Mouse (Mus musculus) forebrain, embryonic 15.5 days (tissue): Measurements from ENCODE around the gene Gm10306. TPM values are rescaled to one million over a fixed set of nuclear protein-coding genes. Genes with fewer than 3 reads are reported as not detected.

Experiments used
- ATAC-seq: fragments of 200-750 bp; cut with Nextera tagmentation; replicated peaks from 2 replicates; pipeline ENCODE4 v1.8.0; 2017; ENCODE audit warnings: mild to moderate bottlenecking, moderate TSS enrichment, moderate library complexity
- H3K27ac ChIP-seq: fragments of 300-500 bp; sonication (generic); replicated peaks from 2 replicates; pipeline ENCODE4 v1.5.1; 2015; ENCODE audit warnings: mild to moderate bottlenecking, inconsistent platforms
- H3K27me3 ChIP-seq: fragments of 300-500 bp; sonication (generic); 2 replicates; pipeline ENCODE4 v1.6.1; 2015; ENCODE audit warnings: inconsistent platforms
- H3K36me3 ChIP-seq: fragments of 300-500 bp; sonication (generic); 2 replicates; pipeline ENCODE4 v1.6.1; 2015; ENCODE audit warnings: mild to moderate bottlenecking, inconsistent platforms
- H3K4me1 ChIP-seq: fragments of 300-500 bp; sonication (generic); 2 replicates; pipeline ENCODE4 v1.6.1; 2015; ENCODE audit warnings: inconsistent platforms
- H3K4me2 ChIP-seq: fragments of 300-500 bp; sonication (generic); replicated peaks from 2 replicates; pipeline ENCODE4 v1.6.1; 2015; ENCODE audit warnings: mild to moderate bottlenecking, inconsistent platforms
- H3K4me3 ChIP-seq: fragments of 300-500 bp; sonication (generic); 2 replicates; pipeline ENCODE4 v1.5.1; 2015; ENCODE audit warnings: mild to moderate bottlenecking, inconsistent platforms
- H3K9ac ChIP-seq: fragments of 300-500 bp; sonication (generic); replicated peaks from 2 replicates; pipeline ENCODE4 v1.6.1; 2015; ENCODE audit warnings: mild to moderate bottlenecking, inconsistent platforms
- H3K9me3 ChIP-seq: fragments of 300-500 bp; sonication (generic); 2 replicates; pipeline ENCODE4 v1.6.1; 2016; ENCODE audit warnings: inconsistent platforms
- WGBS: fragments of 180-500 bp; shearing (Covaris S2); methylation state at CpG from one replicate; pipeline ENCODE4 v1.1.7; 2015; ENCODE audit warnings: mixed read lengths; 5-methylcytosine and 5-hydroxymethylcytosine counted together
- polyA plus RNA-seq: library from polyadenylated mRNA; unstranded; fragments of >200 nt; fragmentation: Nextera tagmentation; extraction: Ambion mirVana; gene quantifications from 2 replicates; pipeline ENCODE4 v1.2.1, GENCODE M21; 2015

Gm10306 gene
- polyA plus RNA-seq, result 0.41 TPM in 1 of 2 replicates, not detected in the other

DNA sequence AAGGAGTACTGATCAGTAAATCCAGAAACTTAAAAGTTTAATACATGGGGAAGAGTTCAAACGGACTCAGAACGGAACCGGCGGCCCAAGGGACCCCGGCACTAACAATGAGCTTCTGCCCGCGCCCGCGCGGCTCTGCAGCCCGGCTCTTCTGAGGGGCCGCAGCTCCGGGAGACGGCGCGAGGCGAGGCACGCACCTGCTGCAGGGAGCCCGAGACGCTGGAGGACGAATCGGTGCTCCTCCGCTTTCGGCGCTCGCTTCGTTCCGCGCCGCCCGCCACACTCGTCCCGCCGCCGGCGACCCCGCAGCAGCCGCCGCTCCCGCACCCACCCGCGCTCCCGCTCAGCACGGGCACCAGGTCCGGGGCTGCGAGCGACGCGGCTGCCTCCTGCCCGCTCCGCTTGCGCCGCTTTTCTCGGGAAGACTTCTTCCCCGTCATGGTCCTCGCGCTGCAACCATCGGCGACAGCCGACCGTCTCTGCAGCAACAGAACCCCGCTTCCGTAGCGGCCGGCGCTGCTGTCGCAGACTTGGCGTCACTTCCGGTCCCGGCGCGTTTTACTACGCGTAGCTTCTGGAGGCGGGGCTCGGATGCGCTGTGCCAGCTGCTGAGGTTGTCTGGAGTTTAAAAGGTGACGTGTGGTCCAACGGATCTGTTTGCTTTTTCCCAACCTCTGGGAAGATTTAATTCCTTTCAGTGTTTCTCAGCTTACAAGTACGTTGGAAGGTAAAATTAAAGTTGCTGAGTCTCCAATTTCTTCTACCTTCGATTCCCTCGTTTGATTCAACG is at the start of gene Gm10306, which contains the start of gene Caap1:
Gene Gm10306 (plus strand): TSS at position 282 of the 790 bp plus-strand sequence.
Gene Caap1 (minus strand): TSS at position 532 of the 790 bp plus-strand sequence.
- Histone ChIP-seq H3K9me3 (no peaks in the 10 kb centered on the region), H3K36me3 (no peaks in the 10 kb centered on the region), H3K4me2 (peak within 1 kb of the TSS; percentile 45), H3K27me3 (no peaks in the 10 kb centered on the region), H3K4me1 (peaks cover 15% of the 10 kb centered on the region), H3K4me3 (peak within 1 kb of the TSS; percentile 99), H3K9ac (peak within 1 kb of the TSS; percentile 91), H3K27ac (peak within 1 kb of the TSS; percentile 93)
- peak; percentile 98 for ATAC-seq
- under 1% methylated on average over 82 of the region's 83 CpGs for WGBS

DNA sequence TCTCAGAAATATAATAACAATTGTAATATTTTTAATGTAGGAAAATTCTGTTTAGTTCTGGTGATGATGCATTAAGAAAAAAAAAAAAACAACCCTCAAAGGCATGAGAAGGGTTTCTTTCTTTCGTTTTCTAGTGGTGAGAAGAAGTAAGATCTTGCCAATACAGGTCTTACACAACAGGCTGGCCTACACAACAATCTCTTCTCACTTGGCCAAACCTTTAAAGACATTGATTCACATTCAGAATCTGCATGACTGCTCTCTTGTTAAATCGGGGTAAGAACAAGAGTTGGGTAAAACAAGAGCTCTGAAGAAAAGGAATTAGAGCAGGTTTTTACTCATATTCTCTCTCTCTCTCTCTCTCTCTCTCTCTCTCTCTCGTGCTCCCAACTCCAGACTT is 41.0 kb upstream of the Gm10306 start:
- ATAC-seq, result no peak
- Histone ChIP-seq H3K36me3 (peaks cover 4% of the 10 kb centered on the region; the same call in 1 of the 2 replicates), H3K4me1 (no peaks in the 10 kb centered on the region), H3K4me3 (no peak overlapping the region), H3K27me3 (no peaks in the 10 kb centered on the region), H3K4me2 (no peak overlapping the region), H3K9ac (no peak overlapping the region), H3K27ac (no peak overlapping the region), H3K9me3 (no peaks in the 10 kb centered on the region)
- 54% methylated on average over 3 of the region's 3 CpGs for WGBS

DNA sequence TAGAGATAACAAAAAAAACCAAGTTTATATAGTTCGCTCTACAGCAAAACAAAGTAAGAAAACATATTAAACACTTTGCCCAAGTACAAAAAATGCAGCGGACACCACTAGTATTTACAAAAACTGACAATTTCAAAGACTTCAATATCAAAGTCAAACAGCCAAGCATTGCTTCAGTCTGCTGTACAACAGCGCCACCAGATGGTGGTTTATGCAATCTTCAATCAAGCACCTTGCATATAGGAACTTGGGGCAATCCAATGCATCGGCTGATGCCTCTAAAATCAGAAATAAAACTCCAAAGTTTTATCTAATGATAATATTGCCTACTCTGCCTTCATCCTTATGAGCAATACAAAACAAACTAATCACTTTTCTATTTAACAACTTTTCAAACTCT is 38.7 kb upstream of the Gm10306 start:
- no peak overlapping the region for H3K27ac ChIP-seq
- H3K27me3 ChIP-seq, result no peaks in the 10 kb centered on the region
- H3K9ac ChIP-seq, result no peak overlapping the region
- 67% methylated on average over 4 of the region's 4 CpGs for WGBS
- H3K9me3 ChIP-seq, result no peaks in the 10 kb centered on the region
- no peak overlapping the region for H3K4me2 ChIP-seq
- no peaks in the 10 kb centered on the region for H3K36me3 ChIP-seq
- H3K4me3 ChIP-seq, result no peak overlapping the region
- no peak for ATAC-seq
- H3K4me1 ChIP-seq, result no peaks in the 10 kb centered on the region

DNA sequence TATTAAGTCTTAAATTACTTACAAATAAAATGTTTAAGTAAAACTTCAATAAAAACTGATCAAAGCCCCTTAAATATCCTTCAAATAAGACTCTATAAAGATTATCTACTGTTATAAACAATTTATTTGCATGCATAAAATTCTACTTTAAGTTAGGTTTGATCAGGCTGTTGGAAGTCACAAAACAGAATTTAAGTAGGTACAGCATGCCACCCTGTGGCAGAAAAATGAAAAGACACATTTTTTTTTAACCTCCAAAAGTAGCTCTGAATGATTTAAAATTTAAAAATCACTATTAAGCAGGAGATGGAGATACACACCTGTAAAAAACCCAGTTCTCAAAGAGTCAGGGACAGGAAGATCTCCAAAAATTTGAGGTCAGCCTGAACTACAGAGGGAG is 33.0 kb upstream of the Gm10306 start:
- no peak overlapping the region for H3K4me3 ChIP-seq
- H3K27me3 ChIP-seq, result no peaks in the 10 kb centered on the region
- no peak for ATAC-seq
- no peak overlapping the region for H3K9ac ChIP-seq
- no peaks in the 10 kb centered on the region for H3K36me3 ChIP-seq
- no peaks in the 10 kb centered on the region for H3K9me3 ChIP-seq
- H3K27ac ChIP-seq, result no peak overlapping the region
- no peaks in the 10 kb centered on the region for H3K4me1 ChIP-seq
- H3K4me2 ChIP-seq, result no peak overlapping the region

DNA sequence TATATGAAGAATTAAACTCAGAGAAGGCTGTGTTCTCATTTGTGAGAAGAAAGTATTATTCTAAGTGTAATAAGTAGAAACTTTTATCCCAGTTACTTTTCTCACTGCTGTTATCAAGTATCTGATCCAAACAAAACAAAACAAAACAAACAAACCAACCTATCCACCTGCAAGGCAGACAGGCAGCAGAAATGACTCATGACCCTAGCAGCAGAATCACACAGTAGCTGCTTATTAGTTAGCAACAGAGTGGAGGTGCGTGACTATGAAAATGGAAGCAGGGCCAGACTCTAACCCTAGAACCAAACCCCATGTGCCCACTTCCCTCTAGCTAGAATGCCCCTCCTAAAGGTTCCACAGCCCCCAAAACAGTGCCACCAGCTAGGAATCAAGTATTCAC is 26.9 kb upstream of the Gm10306 start:
- H3K36me3 ChIP-seq, result peaks cover under 1% of the 10 kb centered on the region; the same call in 1 of the 2 replicates
- no peak overlapping the region for H3K4me3 ChIP-seq
- no peak overlapping the region for H3K27ac ChIP-seq
- H3K27me3 ChIP-seq, result no peaks in the 10 kb centered on the region
- H3K9ac ChIP-seq, result no peak overlapping the region
- no peaks in the 10 kb centered on the region for H3K9me3 ChIP-seq
- no peaks in the 10 kb centered on the region for H3K4me1 ChIP-seq
- WGBS, result 91% methylated on average over 1 of the region's 1 CpGs
- H3K4me2 ChIP-seq, result no peak overlapping the region
- no peak for ATAC-seq

DNA sequence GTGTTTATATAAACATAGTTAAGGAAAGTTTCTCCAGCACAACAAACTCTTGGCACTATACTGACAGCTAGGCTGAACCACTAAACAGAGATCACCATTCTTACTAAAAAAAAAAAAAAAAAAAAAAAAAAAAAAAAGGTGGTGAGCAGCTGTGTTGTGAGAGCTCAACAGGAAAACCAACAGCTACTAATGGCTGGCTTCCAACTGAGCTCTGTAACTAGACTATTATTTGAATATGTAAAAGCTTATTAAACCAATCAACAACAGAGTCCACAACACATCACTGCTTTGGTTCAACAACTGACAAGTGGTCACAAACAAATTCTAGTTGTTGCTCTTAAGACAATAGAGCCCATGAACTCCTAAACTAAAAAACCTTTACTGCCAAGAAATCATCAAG is 23.1 kb upstream of the Gm10306 start:
- ATAC-seq, result peak; percentile 41; the same call in 1 of the 2 replicates

DNA sequence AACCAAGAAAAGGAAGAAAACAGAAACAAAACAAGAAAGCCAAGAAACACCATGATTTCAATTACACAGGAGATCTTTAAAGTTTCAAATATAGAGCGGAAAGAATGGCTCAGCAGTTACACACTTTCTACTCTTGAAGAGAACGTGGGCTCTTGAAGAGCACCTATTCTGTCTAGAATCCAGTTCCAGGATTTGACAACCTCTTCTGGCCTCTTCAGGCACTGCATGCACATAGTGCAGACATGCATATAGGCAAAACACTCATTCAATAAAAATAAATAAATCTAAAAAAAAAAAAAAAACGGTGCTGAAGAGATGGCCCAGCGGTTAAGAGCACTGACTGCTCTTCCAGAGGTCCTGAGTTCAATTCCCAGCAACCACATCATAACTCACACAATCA is 13.3 kb upstream of the Gm10306 start:
- peaks cover 34% of the 10 kb centered on the region for H3K36me3 ChIP-seq
- no peak overlapping the region for H3K4me3 ChIP-seq
- ATAC-seq, result no peak
- H3K4me1 ChIP-seq, result no peaks in the 10 kb centered on the region
- H3K27ac ChIP-seq, result no peak overlapping the region
- no peak overlapping the region for H3K4me2 ChIP-seq
- H3K9ac ChIP-seq, result no peak overlapping the region
- H3K9me3 ChIP-seq, result no peaks in the 10 kb centered on the region
- 96% methylated on average over 4 of the region's 4 CpGs for WGBS
- H3K27me3 ChIP-seq, result no peaks in the 10 kb centered on the region

More for the DNA sequence above, 23.1 kb upstream of the Gm10306 start:
- Histone ChIP-seq H3K4me2 (no peak overlapping the region), H3K9ac (no peak overlapping the region), H3K27me3 (no peaks in the 10 kb centered on the region), H3K27ac (no peak overlapping the region), H3K9me3 (no peaks in the 10 kb centered on the region), H3K4me3 (no peak overlapping the region), H3K36me3 (peaks cover 8% of the 10 kb centered on the region; the same call in 1 of the 2 replicates), H3K4me1 (no peaks in the 10 kb centered on the region)

DNA sequence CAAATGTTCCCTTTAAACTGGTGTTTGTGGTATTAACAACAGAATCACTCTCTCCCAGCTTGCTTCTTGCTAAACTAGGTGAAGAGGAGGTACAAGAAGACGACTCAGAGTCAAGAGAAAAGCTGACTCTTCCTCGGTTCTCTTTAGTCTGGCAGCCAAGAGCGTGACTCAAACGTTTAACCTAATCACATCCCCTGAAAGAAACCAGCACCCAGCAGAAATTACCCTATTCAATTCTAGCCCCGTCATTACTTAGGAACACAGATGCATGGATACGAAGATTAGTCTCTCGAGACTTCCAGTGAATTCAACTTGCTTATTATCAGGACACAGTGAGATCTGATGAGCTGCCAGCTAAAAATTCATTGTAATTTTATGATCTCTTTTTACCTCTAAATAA is 12.0 kb upstream of the Gm10306 start:
- Histone ChIP-seq H3K9me3 (no peaks in the 10 kb centered on the region), H3K27me3 (no peaks in the 10 kb centered on the region), H3K4me1 (no peaks in the 10 kb centered on the region), H3K9ac (no peak overlapping the region), H3K4me2 (no peak overlapping the region), H3K4me3 (no peak overlapping the region), H3K27ac (no peak overlapping the region), H3K36me3 (peaks cover 34% of the 10 kb centered on the region)
- no peak for ATAC-seq
- WGBS, result 76% methylated on average over 7 of the region's 7 CpGs

DNA sequence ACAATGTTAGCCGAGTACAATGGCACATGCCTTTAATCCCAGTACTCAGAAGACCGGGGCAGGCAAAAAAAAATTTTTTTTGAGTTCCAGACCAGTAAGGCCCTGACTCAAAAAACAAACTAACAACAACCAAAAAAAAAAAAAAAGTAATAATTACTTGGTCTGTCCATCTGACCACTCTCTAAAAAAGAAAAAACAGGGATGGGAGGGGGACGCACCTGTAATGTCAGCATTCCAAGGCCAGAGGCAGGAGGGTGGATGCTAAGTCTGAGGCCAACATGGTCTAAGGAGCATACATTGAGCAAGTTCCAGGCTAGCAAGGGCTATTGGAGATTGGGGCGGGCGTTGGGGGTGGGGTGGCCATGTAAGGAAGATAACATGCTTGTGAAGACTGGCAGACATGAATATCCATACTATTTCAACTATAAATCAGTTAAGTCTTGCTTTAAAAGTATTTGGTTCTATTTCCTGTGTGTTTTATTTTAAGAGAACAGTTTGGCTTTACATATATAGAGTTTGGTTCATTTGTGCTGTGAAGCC is 1.3 kb upstream of the Gm10306 start:
- Histone ChIP-seq H3K27ac (no peak overlapping the region), H3K4me3 (0 out of 2 replicates have a peak overlapping the region, but pooled peaks have one; percentile 99), H3K9me3 (no peaks in the 10 kb centered on the region), H3K9ac (no peak overlapping the region), H3K27me3 (no peaks in the 10 kb centered on the region), H3K36me3 (no peaks in the 10 kb centered on the region), H3K4me2 (no peak overlapping the region), H3K4me1 (peaks cover 15% of the 10 kb centered on the region)
- 90% methylated on average over 5 of the region's 5 CpGs for WGBS
- ATAC-seq, result no peak

DNA sequence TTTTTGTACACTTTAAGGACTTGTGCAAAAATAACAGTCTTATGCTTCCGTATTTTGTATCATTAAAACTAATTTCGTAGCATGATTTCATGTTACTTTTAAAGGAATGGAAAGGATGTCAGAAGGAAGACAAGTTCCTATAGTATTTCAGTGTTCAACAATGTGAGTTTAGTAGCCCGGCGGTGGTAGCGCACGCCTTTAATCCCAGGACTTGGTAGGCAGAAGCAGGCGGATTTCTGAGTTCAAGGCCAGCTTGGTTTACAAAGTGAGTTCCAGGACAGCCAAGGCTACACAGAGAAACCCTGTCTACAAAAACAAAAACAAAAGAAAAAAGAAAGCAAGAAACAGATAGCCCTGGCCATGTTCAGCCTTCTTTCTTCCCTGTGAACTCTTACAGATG is 799 bp downstream of the Gm10306 start:
- Histone ChIP-seq H3K9ac (no peak overlapping the region), H3K27me3 (no peaks in the 10 kb centered on the region), H3K9me3 (no peaks in the 10 kb centered on the region), H3K27ac (no peak overlapping the region), H3K4me2 (0 out of 2 replicates have a peak overlapping the region, but pooled peaks have one; percentile 45), H3K4me3 (peak overlapping the region; percentile 99), H3K4me1 (peaks cover 15% of the 10 kb centered on the region), H3K36me3 (no peaks in the 10 kb centered on the region)
- ATAC-seq, result 0 out of 2 replicates have a peak, but pooled peaks have one; percentile 11
- 77% methylated on average over 7 of the region's 7 CpGs for WGBS

DNA sequence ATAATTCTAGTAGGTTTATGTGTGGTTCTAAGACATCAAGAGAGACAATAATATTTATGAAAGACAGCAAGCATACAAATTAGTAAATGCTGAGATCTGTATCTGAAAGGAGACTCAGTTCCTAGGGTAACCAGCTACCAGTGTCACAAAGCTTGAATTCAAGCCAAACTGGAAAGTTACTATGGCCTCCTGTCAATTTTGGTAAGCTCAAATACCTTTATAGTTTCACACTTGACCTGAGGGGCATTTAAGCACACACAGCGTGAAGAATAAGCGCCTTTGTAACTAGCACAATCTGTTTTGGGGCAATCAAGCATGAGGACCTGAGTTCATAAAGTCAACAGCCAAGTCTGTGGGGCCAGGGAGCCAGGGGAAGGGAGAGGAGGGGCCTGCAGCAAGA is 2.9 kb downstream of the Gm10306 start:
- Histone ChIP-seq H3K9me3 (no peaks in the 10 kb centered on the region), H3K27ac (no peak overlapping the region), H3K27me3 (no peaks in the 10 kb centered on the region), H3K4me2 (no peak overlapping the region), H3K4me1 (peaks cover 15% of the 10 kb centered on the region), H3K9ac (no peak overlapping the region), H3K36me3 (no peaks in the 10 kb centered on the region), H3K4me3 (no peak overlapping the region)
- no peak for ATAC-seq
- WGBS, result 49% methylated on average over 2 of the region's 2 CpGs

DNA sequence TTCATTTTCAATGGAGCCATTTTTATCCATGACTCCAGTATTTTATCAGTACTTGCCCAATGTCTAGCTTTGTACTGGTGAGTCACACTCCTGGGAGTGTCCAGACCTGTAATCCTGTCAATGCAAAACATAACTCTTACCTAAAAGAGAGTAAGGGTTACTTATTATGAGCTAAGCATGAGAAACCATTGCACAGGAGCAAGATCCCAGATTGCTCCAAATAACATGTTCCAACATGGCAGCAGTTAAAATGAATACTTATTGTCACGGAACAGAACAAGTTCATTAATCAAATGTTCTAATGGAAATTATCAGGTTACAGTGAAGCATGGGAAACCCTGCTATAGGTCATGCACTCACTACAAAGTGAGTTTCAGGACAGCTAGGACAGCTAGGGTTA is 4.0 kb downstream of the Gm10306 start:
- Histone ChIP-seq H3K4me2 (no peak overlapping the region), H3K36me3 (no peaks in the 10 kb centered on the region), H3K27ac (no peak overlapping the region), H3K9me3 (no peaks in the 10 kb centered on the region), H3K27me3 (no peaks in the 10 kb centered on the region), H3K9ac (no peak overlapping the region), H3K4me3 (no peak overlapping the region), H3K4me1 (peaks cover 9% of the 10 kb centered on the region)
- 90% methylated on average over 1 of the region's 1 CpGs for WGBS
- ATAC-seq, result no peak
